Mouse (Mus musculus) gastrocnemius, adult 18-20 months (tissue): ENCODE data around the gene Map2k6. TPM values are rescaled to one million over a fixed set of nuclear protein-coding genes. Genes with fewer than 3 reads are reported as not detected.

ENCODE experiments used
- DNase-seq: peaks from one replicate; pipeline ENCODE4 v3.0.0; 2021; ENCODE audit warnings: low spot score
- total RNA-seq, 2 experiments: library from RNA; stranded (reverse); gene quantifications; 2 replicates each; pipeline ENCODE4 v1.2.3; 2021

Gene Map2k6
- total RNA-seq, 2 experiments from 2014 or later, result 39.2 to 49.0 TPM

DNA sequence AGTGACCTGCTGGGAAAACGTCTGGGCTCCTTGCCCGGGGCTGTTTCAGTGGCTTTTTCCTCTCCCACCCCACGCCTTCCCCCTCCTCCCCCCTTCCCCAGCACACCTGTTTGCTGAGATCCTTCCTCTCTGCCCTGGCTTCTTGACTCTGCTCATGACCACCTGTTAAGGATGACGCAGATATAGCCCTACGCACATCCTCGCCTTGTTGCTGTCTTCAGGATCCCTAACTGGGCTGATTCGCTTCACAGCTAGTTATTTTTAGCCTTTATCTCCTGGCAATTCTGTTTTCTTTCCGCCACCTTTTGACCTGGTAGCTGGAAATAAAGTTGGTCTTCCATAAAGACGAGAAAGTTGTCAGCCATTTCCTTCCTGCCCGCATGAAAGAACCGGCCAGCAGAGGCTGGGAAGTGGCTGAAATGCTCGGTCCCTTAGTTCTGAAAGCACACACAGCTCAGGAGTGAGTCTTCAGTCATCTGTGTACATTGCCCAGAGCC is 152.6 kb downstream of the Map2k6 start:
- no peak for DNase-seq

DNA sequence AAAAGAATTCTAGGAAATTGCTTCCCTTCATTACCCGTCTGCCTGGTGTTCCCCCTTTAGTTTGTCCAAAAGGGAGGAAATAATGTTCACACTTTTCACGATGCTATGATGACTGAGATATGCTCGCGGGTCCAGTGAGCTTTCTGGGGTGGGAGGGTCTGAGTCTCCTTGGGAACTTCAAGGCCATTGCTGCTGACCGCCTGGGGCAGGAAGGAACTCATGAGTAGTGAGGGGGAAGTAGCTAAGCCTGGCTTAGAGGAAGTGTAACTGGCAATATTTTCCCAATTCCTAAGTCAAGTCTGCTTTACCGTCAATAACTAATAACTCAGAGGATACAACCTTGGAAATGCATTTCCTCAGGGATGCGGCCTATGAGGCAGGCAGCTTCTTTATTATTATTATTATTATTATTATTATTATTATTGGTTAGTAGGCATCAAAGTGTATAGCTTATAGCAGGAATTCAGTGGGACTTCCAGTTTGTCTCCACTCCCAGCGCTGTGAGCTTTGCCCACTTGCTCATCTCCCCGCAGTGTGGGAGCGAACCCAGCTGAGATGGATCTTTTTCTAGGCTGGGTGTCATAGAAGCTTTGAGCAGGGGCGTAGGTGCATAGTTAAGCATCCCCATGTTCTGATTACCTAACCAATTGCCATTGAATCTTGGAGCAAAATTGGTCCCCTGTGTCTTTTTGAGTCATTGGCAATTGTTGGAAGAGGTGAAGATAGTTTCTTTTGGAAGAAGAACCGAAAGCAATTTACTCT is 163.6 kb downstream of the Map2k6 start:
- no peak for DNase-seq

DNA sequence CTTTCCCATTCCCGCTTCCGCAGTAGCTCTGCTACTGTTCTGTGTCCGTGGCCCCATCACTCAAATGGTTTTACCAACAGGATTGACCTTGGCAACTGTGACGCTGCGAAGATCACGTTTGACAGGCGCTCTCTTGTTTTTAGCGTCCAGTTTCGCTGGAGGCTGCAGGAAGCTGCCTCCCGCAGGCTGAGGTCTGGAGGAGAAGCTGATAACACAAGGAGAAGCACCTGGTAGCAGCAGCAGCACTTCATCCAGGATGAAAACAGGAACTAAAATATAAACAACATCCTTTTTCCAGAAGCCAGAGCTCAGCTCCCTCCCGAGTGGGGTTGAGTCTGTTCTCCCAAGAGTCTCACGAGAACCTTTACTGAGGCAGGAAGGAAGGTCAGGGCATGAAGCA is 164.3 kb downstream of the Map2k6 start:
- no peak for DNase-seq

DNA sequence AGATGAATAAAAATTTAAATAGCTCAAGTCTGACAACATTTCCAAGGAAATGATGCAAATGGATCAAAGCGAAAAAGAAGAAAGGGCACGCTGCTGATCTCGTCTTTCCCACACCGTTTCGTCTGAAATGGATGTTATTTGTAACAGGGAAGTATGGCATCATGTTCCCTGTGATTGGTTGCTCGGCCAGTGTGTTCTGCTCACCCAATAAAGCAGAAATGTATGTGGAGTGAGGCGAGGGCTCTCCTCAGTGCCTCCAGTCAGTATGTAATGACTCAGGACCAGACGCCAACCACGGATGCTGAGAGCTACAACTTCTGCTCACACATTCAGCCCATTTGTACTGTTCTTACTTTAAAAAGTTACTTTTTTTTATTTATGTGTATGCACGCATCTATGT is 164.9 kb downstream of the Map2k6 start:
- no peak for DNase-seq

DNA sequence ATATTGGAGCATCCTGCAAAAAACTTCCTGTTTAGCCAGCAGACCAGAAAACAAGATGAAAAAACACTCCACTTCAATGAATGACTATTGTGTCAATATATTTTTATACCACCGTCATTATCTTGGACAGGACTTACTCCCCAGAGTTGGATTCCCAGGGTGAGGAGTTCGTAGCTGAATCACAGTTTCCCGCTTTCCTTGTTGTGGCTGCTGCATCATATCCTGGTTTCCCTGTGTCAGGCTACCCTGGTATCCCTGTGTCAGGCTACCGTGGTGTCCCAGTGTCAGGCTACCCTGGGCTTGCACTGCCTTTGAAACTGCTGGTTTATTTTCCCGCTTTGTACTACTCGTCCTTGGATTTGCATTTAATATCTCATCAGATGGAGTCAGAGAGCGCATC is 167.4 kb downstream of the Map2k6 start:
- no peak for DNase-seq

DNA sequence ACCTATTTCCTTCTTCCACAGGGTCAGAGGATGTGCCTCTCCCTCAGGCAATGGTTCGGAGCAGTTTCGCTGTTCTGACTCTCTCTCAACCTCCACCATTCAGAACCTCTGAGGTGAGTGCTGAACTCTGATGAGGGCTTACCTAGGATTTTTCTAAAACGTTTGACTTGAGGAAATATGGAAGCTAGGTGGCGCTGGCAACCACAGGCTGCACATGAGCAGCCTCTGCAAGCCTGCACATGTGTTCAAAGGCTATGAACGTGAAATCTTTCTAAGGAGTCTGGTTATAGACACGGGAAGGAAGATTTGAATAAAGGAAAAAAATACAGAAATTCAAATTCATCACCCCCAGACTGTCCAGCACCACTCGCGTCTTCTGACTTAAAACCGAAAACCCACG is 173.6 kb downstream of the Map2k6 start:
- peak; percentile 33 for DNase-seq

Other genes starting within 250 kb of the Map2k6 start
- gene Abca9, start 230.9 kb upstream of the Map2k6 start, total RNA-seq, result 10 to 100 TPM in 1 of 2 experiments, 1 to 10 TPM in 1; 8.4 to 12.9 TPM
- 1 to 10 TPM; 2.7 to 3.7 TPM for gene Abca6, start 147.3 kb upstream of the Map2k6 start, total RNA-seq
- gene Abca5, start 61.4 kb upstream of the Map2k6 start, total RNA-seq, result 10 to 100 TPM in 1 of 2 experiments, 1 to 10 TPM in 1; 9.5 to 12.8 TPM